Mouse (Mus musculus) cerebellum, postnatal 4 days (tissue): ENCODE measurements around the gene Spata2.

ENCODE experiments used
- DNase-seq, 2 experiments: peaks; one replicate each; pipeline ENCODE4 v3.0.0; 2022; ENCODE audit warnings: low spot score in 2 of 2, mixed read lengths in 1 of 2

The Spata2 gene

DNA sequence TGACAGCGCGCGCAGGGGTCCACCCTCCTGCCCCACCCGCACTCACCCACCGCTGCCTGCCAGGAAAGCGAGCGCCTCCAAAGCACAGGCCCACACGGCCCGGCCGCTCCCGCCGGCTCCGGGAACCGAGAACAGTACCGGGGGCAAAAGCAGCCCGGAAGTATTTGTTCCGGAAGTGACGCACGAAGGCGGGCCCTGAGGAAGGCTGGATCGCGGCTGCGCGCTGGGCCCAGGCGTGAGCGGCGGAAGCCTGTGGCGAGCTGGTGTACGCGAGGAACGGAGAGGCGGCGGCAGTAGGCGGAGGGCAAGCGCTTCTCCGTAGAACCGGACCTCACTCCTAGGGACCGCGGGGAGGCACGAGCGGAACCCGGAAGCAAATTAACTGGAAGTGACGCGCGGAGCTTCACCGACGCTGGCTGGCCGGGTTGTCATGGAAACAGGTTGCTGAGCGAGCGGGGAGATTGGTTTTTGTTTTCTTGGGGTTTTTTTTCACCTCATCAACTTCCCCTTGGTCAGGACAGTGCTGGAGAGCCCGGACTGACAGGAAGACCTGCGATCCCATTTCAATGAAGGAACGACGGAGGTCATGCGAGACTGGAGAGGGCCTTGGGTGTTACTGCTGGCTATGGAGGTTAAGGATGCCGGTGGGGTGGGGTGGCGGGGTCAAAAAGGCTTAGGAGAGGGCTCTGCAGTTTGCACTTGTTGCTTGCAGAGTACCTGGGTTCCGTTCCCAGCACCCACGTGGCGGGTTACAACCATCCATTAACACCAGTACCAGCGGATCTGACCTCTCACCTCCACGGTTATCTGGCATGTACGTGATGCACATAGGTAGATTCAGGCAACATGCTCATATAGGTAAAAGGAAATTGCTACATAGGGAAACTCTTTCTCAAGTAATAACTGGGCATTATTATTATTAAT is at the start of gene Spata2:
TSS of gene Spata2 (minus strand) at position 175 of the 924 bp plus-strand sequence.
- peak; percentile 82 to 89 for DNase-seq

DNA sequence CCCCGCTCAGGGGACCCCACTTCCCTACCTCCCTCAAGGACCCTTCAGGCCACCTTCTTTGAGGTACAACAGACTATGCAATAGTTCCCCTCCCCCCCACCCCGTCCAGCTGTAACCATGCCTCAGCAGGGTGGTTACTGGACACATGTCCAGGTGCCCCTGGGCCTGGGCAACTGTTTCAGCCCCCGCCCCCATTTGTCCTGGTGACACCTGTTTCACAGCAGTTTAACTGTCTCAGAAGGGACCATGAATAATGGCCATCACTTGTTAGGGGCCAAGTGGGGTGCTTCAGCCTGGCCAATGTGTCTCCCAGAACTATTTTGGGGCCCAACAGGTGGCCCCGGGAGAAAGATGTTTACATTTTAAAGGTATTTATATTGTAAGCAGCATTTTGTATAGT is 49.7 kb upstream of the Spata2 start:
- DNase-seq: no peak

DNA sequence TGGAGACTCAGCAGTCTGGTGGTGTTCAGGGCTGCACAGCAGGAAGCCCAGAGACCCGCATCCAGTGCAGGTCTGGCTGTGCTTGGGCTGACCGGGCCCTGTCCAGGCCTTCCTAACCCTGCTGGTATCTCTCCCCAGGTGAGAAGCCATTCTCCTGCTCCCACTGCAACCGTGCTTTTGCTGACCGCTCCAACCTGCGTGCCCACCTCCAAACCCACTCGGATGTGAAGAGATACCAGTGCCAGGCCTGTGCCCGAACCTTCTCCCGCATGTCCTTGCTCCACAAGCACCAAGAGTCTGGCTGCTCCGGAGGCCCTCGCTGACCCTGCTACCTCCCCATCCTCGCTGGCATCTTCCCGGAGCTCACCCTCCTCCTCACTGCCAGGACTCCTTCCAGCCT is 49.1 kb upstream of the Spata2 start:
- DNase-seq: no peak

DNA sequence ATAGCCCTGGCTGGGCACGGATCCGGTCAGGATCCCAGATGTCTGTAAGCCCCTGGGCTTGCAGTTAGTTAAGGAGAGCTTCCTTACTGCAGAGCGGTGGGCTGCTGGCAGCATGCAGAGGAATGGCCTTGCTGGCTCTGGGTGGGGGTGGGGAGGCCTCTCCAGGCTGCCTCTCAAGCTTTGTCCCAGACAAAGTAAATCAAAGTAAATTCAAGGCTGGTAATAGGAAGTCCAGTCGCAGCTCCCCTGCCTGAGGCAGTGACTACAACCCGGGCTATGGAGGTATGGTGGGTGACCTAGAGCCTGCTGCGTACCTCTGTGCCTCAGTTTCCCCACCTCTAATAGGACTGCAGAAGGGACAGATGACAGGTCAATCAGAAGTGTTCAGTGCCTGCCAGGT is 48.6 kb upstream of the Spata2 start:
- DNase-seq: no peak

DNA sequence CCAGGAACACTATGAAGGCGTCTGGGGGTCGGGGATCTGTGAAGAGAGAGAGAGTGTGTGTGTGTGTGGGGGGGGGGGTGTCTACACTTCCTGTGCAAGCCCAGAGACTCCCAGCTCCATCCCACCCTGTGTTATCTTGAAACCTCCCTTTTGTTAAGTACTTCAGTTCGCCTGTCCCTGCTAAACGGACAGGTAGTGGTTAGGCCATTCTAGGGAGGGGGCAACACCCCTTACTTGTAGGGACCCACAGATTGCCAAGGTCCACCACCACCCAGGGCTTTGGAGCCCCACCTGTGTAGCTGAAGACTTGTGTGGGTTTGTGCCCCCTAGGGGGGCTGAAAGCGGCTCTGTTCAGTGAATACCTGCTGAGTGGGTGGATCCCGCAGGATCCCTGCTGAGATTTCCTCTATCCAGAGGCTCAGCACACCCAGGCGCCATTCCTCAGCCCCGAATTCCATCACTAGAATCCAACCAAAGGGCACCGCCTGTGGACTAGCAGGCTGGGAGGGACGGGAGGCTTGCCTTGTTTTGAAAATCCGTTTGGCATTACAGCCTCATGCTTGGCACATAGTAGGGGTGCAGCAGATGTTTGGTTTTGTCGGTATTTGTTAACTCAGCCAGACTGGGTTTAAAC is 47.9 kb upstream of the Spata2 start:
- DNase-seq: no peak

DNA sequence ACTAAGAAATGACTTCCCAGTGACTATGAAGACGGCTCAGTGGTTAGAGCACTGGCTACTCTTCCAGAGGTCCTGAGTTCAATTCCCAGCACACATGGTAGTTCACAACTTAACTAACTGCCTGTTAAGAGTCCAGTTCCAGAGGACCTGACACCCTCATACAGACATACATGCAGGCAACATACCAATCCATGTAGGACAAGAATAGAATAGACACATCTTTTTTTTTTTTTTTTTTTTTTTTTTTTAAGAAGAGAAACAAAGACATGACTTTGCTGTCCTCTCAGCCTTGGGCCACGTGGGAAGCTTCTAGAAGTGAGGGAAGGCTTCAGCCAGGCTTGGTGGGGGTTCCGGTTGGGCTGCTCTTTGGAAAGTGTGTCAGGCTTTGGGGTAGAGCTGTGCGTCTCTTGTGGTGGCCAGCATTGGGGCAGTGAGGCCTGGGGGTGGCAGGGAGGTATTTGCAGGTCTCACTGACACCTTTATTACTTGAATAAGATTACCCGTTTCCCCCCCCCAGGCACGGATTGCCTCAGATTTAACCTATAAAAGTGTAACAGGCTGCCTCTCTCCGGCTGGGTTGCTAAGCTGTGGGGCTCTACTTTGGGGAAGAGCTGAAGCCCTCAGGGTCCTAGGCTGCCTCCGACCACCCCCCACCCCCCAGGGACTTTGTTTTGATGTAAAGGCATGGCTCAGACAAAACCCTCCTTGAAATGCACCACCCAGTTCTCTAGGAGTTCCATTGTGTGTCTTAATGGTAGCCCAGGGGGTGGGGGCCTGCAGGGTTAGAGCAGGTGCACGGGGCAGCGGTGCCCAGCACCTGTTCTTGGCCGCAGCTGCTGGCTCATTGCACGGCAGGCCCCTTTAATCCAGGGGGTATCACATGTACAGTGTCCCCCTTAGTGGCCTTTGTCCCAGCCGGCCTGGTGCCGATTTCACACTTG is 47.1 kb upstream of the Spata2 start:
- no peak for DNase-seq

DNA sequence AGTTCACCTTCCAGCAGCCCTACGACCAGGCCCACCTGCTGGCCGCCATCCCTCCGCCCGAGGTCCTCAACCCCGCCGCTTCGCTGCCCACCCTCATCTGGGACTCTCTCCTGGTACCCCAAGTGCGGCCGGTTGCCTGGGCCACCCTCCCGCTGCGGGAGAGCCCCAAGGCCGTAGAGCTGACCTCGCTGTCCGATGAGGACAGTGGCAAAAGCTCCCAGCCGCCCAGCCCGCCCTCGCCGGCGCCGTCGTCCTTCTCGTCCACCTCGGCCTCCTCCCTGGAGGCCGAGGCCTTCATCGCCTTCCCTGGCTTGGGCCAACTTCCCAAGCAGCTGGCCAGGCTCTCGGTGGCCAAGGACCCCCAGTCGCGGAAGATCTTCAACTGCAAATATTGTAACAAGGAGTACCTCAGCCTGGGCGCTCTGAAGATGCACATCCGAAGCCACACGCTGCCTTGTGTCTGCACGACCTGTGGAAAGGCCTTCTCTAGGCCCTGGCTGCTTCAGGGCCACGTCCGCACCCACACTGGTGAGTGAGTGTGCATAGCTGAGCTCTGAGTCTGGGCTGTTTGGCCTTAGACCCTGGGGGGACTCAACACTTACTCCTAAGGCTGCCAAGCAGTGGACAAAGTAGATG is 46.1 kb upstream of the Spata2 start:
- no peak for DNase-seq

DNA sequence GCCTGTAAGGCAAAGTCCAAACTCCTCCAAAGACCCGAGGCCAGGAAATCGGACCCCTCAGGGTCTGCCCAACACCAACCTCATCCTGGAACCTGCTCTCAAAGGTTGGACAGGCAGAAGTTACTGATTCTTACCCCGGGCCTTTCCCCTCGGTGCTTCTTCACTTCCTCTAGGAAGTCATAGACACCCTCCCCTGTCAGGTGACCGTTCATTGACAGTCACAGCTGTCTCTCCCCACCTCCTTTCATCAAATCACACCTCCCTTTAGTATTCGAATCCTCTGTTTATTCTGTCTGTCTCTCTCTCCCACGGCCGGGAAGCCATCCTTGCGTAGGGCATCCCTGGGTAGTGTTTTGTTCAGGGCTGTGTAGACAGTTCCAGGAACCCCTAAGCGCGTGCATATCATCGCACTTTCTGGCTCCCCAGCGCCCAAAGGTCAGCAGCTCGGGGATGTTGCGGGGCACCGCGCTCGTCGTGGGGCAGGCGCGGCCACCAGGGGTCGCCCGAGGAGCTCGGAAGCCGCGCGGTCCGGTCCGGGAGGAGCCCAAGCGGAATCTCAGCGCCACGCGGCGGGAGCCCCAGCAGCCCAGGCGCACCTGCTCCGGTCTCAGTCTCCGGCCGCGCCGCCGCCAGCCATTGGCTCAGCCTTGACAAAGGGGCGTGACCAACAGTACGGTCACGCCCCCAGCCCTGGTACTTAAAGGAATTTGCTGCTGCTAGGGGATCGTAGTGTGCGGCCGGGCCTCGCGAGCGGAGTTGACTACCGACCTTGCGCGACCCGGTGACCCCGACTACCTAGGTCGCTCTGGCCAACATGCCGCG is 45.0 kb upstream of the Spata2 start, which contains the start of gene Snai1:
TSS of gene Snai1 (plus strand) at position 720 of the 822 bp plus-strand sequence.
- DNase-seq: peak; percentile 75 to 88

DNA sequence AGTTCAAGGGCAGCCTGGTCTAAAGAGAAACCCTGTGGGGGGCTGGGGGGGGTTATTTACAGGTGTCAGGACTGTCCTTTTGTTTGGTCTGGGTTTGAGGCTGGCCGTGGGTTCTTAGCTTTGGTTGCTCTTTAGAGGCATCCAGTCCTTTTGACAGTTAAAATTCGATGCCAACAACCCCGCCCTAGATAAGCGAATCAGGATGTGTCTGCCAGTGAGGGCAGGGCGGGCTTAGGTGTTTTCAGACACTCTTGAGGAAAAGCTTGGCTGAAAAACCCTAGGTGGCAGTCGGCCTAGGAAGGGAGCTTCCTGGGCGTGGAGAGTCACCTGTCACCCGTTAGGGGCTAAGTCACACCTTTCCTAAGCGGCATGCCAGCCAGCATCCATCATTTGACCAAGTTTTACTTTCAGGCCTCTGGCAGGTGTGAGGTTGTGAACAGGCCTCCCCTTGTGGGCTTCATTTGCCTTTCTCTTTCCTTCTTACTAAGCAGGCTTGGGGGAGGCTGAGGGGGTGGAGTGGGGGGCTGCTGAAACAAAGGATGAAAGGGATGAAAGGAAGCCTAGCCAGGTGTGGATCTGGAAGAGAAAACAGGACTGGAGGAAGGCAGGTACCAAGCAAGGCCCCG is 43.7 kb upstream of the Spata2 start:
- DNase-seq: no peak

DNA sequence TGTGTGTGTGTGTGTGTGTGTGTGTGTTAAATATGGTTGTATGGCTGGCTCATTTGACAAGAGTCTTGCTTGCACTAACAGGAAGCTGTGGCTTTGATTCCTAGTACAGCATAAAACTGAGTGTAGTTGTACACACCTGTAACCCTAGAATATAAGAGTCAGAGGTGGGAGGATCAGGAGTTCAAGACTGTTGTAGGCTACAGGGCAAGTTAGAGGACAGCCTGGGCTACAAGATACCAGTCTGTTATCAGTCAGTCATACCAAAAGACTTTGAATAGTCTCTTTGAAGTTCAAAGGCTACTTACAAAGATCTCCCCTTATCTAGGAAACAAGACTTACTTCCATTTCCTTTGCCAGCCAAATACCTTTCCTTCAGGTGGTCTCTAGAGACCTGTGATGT is 41.2 kb upstream of the Spata2 start:
- no peak for DNase-seq

DNA sequence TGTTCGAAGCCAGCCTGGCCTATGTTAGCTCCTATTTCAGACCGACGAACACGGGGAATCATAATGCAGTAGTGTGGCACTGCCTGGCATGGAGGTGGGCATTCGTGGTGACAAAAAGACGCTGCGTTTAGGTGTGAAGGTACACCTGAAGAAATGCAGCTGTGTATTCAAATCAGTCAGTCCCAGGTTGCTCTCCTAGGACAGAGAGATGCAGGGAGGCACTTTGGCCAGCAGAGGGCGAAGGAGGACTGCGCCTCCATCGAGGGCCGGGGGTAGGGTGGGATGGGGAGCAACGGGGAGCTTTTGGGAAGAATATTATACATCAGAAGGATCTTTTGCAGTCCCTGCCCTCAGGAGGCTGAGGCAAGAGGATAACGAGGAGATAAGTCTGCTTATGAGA is 39.4 kb upstream of the Spata2 start:
- DNase-seq: peak in 1 of 2 experiments; percentile 65

DNA sequence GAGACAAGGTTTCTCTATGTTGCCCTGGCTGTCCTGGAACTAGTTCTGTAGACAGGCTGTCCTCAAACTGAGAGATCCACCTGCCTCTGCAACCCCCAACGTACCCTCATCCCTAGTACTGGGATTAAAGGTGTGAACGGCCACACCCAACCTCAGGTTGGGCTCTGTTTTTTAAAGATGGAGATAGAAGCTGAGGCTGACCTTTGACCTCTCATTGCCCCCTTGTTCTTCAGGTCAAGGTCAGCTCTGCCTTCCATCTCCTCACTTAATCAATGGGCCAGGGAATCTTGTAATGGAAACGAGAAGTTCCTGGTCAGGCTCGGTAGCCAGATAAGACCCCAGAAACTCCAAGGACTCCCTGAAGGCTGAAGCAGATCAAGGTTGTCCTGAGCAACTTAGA is 37.8 kb upstream of the Spata2 start:
- no peak for DNase-seq

DNA sequence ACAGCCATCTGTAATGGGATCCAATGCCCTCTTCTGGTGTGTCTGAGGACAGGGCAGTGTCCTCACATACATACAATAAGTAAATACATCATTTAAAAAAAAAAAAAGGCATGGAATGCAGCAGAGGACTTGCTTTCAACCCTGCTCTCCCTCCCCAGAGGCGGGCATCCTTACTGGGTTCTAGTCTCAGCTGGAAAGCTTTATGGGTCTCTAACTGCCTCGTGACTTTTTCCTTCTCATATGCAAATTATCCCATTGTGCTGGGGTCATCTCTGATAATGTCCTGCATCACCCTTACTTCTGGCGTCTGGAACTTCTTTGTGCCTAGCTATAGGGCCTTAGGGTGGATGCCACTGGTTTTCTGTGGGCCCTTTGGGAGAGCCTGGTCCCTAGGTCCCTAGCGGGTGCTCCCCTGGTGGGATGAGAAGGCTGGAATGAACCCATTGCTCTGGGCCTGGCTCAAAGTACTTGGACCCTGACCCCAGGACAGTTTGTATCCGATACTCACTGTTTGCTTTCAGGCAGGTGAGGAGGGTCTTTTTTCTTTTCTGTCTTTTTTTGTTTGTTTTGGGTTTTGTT is 37.3 kb upstream of the Spata2 start:
- no peak for DNase-seq

DNA sequence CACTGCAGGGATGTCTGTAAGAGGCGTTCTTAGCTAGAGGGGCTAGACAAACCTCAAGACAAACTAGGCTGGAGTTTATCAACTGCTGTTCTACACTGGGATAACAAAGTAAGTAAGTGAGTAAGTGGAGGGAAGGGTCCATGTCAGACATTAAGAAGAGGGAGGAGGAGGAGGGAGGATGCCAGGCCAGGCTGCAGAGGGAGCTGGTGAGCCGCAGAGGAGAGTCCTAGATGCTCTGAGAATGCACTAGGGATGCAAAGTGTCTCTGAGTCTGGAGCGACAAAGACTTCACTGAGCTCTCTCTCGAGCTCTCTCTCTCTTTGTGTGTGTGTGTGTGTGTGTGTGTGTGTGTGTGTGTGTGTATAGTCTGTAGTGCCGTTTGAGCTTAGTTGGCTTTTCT is 35.6 kb upstream of the Spata2 start:
- no peak for DNase-seq

DNA sequence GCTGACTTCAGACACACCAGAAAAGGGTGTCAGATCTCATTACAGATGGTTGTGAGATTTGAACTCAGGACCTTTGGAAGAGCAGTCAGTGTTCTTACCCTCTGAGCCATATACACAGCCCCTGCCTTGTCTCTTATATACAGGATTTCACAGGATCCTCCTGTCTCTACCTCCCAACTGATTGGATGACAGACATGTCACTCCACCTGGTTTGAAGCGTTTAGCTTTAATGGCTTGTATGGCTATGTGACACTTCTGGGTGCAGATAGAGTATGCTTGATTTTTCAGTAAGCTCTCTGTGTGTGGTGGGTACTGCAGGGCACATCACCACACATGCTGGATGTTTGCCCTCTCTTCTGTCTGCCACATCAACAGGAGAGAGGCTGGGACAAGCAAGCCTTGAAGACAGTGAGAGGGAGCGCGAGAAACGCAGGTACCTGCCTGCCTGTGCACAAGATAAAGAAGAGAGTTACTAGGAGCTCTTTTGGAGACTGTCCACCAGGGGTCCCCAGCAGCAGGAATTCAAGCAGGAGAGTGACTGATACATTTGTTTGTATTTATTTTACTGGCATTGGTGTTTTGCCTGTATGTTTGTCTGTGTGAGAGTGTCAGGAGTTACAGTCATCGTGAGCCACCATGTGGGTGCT is 27.0 kb upstream of the Spata2 start:
- DNase-seq: no peak

DNA sequence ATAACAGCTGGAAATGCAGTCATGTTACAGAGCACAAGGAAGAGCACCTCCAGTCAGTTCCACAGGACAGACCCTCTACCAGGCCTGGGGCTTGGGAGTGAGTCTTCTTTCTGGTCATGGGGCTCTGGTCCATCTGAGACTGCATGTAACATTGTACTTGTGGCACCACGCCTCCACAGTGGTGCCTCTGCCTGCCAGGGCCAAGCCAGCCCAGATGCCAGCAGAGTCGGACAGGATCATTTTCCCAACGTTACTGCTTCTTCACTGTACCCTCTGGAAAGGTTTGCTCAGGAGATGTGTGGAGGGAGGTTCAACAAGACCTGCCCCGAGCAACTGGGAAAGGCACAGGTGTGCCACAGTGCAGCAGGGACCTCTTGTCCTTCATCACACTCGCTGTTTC is 23.0 kb upstream of the Spata2 start:
- DNase-seq: no peak

DNA sequence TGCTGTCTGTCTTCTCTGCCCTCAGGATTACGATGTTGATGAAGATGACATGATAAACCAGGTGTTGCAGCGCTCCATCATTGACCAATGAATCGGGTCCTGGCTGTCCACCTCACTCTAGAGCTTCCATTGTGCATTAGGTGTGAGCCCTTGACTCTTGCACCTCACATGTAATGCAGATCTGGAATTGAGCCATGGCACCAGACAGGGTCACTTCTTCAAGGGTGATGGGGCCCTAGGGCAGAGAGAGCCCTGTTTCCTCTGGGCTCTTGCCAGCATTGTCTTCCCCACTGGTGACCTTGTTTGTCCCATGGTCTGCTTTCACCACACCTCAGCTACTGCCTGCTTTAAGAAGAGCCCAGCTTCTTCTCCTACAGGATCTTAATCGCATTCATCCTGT is 22.0 kb upstream of the Spata2 start:
- DNase-seq: no peak

DNA sequence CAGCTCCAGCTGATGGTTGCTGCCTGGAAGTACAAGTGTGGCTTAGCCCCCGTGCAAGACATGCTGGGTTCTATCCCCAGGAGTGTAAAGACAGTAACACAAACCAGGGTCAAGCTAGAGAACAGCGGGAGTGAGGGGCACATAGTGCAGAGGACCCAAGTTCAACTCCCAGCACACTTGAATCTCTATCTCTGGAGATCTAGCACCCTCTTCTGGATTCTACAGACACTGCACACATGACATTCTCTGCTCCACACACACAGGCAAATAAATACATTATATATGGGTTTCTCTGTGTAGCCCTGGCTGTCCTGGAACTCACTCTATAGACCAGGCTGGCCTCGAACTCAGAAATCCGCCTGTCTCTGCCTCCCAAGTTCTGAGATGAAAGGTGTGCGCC is 20.3 kb upstream of the Spata2 start:
- DNase-seq: no peak

DNA sequence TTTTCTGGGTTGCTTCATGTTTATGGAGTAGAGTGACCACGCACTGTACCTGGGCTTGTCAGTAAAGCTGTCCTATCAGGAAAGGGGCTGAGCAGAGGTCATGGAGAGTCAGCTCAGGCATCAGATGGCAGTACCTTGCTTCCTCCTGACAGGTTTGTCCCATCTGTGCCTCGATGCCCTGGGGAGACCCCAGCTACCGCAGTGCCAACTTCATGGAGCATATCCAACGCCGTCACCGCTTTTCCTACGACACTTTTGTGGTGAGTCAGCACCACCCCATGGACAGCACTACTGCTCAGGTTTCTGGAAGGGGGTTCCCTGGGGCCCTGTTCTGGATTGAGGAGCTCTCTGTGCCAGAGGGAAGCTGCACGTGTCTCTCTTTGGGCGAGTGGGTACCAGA is 19.7 kb upstream of the Spata2 start:
- DNase-seq: no peak
